Mouse (Mus musculus) granulocyte monocyte progenitor cell, adult 5-6 weeks (primary cell): Measurements from ENCODE around the gene Gal3st2b. TPM values are rescaled to one million over a fixed set of nuclear protein-coding genes. Genes with fewer than 3 reads are reported as not detected.
"Not testable (repeated sequence)": the region's sequence is repeated elsewhere in the genome, so short reads cannot be mapped to it uniquely, and the experiment has no call there.

Source experiments
- ATAC-seq: replicated peaks from 2 replicates; pipeline ENCODE4 v1.8.0; 2016; ENCODE audit warnings: mild to moderate bottlenecking, moderate TSS enrichment, inconsistent platforms; ENCODE audit not compliant: poor library complexity, severe bottlenecking
- total RNA-seq, 2 experiments: library from RNA; stranded (forward) in 1 of 2; stranded (reverse) in 1 of 2; fragments of 200-712, 200-1000 nt in 1 of 2; fragments of >200 nt in 1 of 2; fragmentation: Nextera tagmentation in 1 of 2; gene quantifications; 2 replicates each; pipeline ENCODE4 v1.2.3; 2014 to 2017

The Gal3st2b gene
- not detected in 2 replicates for total RNA-seq (2014; fragmentation: Nextera tagmentation)
- total RNA-seq (2017), result not detected in 2 replicates

GRCm38 (mm10) chr1:93918011-93918410 is at the start of gene Gal3st2b:
Gene Gal3st2b (plus strand): TSS chr1:93918311.
- ATAC-seq, result not testable (repeated sequence)

DNA sequence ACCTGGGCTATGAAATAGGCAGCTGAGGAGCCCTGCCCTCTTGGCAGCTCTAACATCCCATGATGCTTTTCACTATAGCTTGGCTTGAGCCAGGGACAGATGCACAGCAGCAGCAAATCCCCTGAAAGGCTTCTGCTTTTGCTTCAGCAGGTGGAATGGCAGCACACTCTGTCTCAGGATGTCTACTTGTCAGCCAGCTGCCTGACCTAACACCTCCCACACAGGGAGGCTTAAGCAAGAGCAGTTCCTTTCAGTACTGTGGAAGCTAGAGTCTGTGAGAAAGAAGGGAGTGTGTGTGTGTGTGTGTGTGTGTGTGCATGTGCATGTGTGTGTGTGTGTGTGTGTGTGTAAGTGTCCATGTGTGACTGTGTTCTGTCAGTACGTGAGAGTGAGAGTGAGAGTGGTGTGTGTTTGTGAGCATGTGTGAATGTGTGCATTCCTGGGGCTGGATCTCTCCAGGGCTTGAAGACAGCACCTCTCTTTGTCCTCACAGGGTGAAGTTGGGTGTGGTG is 46.5 kb upstream of the Gal3st2b start:
- ATAC-seq, result peak; percentile 47

DNA sequence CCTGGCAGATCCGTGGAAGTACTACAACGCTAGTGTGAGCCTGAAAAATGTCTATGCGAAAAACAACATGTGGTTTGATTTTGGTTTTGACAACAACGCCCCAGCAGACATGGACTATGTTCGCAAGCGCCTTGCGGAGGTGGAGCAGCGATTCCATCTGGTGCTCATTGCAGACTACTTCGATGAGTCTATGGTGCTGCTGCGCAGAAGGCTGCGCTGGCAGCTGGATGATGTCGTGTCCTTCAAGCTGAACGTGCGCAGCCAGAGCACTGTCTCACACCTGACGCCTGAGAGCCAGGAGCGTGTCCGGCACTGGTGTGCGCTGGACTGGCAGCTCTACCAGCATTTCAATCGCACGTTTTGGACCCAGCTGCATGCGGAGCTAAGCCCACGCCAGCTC is 43.7 kb upstream of the Gal3st2b start:
- ATAC-seq, result not testable (repeated sequence)

GRCm38 (mm10) chr1:93881778-93882177 is 36.3 kb upstream of the Gal3st2b start:
- not testable (repeated sequence) for ATAC-seq

- ATAC-seq, result not testable (repeated sequence)
Observed at GRCm38 (mm10) chr1:93890936-93891335, 27.2 kb upstream of the Gal3st2b start.

DNA sequence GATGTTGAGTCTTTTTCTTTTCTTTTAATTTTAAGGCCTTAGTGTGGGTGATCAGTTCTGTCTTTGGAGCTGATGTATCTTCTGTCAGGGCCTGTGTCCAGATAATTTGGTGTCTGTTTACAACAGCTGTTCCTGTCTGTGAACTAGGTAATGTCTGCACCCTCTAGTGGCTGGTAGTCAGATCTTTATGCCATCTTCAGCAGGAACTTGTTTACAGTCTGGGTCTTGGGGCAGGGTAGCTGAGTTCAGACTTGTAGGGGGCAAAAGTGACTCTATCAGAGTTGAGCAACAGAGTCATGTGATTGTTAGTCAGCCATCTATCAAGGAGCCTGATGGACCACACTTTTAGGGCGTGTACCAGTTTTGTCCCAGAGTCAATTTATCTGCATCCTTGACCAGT is 20.7 kb upstream of the Gal3st2b start:
- peak; percentile 27; the same call in 1 of the 2 replicates for ATAC-seq

DNA sequence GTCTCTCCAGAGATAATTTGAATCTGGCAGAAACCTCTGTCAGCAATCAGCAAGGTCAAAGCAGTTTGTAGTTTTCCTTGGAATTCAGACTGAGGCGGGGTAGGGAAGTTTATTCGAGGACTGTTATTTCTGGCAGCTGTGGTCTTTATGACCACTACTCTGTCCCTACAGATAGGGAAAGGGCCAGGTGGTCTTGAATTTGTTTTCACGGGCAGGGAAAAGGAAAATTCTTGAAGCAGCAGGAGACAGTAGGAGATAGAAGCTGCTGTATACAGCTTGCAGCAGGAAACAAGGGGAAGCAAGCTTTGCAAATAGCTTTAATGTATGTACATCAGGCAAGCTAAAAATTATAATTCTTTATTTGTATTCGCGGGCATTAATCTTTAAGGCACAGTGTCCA is 16.8 kb upstream of the Gal3st2b start:
- not testable (repeated sequence) for ATAC-seq

DNA sequence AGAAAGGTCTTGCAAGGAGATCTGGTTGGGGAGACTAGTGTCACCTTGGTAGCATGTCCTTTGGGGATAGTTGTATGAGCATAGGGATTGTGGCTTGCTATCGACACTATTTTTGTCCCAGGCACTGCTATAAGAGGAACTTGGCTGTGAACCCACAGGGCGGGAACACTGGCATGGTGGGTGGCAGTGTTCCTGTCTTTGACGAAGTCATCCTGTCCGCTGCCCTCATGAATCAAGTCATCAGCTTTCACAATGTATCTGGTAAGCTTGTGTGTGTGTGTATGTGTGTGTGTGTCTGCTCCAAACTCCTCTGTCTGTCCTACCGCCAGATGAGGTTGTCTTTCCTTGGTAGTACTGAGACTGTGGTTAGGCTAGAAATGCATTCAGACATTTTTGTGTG is 11.4 kb upstream of the Gal3st2b start:
- ATAC-seq, result peak; percentile 90

DNA sequence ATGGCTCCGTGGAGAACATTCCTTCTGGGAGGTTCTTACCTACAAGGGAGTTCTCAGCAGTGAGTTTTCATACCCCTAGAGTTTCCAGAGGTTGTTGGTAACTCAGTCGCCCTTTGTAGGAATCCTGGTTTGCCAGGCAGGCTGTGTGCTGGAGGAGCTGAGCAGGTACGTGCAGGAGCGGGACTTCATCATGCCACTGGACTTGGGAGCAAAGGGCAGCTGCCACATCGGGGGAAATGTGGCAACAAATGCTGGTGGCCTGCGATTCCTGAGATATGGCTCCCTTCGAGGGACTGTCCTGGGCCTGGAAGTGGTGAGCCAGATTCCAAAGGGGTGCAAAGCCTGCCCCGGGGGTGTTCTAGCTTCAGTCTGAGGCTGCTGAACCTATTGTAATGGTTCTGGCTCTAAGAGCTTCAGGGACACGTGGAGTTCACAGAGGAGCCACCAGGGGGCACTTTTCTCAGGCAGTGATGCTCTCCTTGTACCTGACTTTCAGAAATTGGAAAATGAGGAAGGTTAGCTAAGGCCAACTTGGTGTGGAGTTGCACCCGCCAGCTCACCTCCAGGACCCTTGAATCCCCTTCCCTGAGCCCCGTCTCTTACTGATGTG is 9.0 kb upstream of the Gal3st2b start:
- ATAC-seq, result peak; percentile 71

DNA sequence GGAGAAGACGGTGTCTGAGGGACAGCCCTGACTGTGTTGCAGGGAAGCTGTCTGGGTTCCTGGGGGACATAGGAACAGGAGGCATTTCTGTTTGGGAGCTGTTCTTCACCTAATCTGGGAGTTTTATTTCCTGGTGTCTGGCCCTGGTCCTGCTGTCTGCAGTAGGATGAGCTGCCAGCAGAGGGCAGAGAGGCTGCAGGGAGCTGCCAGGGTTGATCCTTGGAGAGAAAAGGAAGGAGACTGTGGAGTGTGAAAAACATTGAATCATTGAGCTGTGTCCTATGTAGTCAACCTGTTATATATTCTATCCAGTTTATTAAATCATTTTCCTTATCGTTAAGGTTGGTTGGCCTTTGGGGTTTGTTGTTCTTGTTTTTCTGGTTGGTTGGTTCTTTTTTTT is 6.2 kb upstream of the Gal3st2b start:
- ATAC-seq, result peak; percentile 79

GRCm38 (mm10) chr1:93917160-93917559 is 951 bp upstream of the Gal3st2b start:
- ATAC-seq, result not testable (repeated sequence)

- ATAC-seq, result not testable (repeated sequence)
Observed at GRCm38 (mm10) chr1:93918775-93919174, 664 bp downstream of the Gal3st2b start.

DNA sequence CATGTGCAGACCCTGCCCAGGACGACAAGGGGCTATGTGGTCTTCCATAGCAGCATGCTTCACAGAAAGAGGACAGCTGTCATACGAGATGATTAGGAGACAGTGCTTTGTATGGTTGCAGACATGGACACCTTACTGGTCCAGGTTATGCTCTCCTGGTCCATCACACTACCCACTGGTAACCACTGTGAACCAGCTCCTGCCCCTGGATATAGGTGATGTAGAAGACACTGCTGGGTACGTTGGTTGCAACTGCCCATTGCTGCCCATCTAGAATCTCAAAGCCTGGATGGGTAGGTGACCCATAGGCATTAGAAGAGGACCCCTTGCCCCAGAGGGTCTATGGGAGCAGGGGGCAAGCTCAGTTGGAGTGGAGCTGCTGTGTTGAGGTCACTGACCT is 1.2 kb downstream of the Gal3st2b start:
- ATAC-seq, result not testable (repeated sequence)

- peak; percentile 27; the same call in 1 of the 2 replicates for ATAC-seq
Observed at GRCm38 (mm10) chr1:93922609-93923008, 4.5 kb downstream of the Gal3st2b start.

DNA sequence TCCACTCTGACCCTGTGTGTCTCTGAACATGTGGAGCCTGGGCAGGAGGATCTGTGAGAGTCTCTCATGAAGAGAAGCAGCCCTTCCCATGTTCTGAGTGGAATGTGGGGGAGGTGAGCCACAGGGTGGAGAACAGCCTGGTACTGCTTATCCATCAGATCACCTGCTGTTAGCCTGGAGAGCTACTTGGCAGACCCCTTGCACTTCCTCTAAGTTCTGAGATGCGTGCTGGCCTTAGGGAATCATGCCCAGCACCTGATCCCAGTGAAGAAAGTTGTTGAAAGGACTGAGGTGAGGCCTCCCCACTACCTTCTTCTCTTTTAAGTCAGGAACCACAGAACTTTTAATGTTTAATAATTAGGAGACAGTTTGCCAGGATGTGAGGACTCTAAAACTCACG is 5.0 kb downstream of the Gal3st2b start:
- not testable (repeated sequence) for ATAC-seq

DNA sequence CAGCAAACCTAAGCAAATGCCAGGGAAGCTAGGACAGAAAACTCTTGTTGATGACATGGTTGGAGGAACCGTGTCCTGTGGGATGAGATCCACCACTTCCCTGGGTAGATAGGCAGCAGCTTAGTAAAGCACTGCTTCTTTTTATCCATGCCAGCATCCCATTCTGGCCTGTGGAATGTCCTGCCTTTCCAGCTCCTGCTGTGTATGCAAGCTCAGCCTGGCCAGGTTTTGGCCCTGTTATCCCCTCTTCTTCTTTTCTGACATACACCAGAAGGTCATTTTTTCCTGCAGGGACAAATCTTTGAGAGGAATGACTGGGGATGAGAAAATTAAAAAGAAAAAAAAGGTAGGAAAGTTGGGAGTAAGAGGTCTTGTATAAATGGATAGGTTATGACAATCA is 17.3 kb downstream of the Gal3st2b start:
- not testable (repeated sequence) for ATAC-seq

GRCm38 (mm10) chr1:93937807-93938206 is 19.7 kb downstream of the Gal3st2b start:
- ATAC-seq, result peak; percentile 37; the same call in 1 of the 2 replicates

DNA sequence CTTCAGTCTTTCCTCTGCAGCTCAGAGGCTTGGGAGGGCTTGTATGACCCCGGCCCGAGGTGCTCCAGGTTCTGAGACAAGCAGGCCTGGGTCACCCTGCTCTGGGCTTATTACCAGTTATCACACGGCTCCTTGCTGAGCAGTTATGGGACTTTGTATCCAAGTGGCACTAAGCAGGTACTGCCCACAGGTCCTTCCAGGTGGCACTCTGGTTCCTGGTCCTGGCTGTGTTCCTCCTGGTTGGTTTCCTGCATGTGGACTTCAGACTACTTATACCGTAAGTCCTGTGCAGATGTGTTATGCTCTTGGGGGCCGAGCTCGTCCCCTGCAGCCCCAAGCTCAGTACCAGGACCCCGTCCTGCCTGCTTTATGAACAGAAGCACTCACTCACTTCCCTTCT is 20.3 kb downstream of the Gal3st2b start:
- not testable (repeated sequence) for ATAC-seq

GRCm38 (mm10) chr1:93949087-93949486 is 31.0 kb downstream of the Gal3st2b start:
- ATAC-seq, result not testable (repeated sequence)

DNA sequence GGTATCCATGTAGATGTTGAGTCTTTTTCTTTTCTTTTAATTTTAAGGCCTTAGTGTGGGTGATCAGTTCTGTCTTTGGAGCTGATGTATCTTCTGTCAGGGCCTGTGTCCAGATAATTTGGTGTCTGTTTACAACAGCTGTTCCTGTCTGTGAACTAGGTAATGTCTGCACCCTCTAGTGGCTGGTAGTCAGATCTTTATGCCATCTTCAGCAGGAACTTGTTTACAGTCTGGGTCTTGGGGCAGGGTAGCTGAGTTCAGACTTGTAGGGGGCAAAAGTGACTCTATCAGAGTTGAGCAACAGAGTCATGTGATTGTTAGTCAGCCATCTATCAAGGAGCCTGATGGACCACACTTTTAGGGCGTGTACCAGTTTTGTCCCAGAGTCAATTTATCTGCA is 48.4 kb downstream of the Gal3st2b start:
- ATAC-seq, result peak; percentile 42

DNA sequence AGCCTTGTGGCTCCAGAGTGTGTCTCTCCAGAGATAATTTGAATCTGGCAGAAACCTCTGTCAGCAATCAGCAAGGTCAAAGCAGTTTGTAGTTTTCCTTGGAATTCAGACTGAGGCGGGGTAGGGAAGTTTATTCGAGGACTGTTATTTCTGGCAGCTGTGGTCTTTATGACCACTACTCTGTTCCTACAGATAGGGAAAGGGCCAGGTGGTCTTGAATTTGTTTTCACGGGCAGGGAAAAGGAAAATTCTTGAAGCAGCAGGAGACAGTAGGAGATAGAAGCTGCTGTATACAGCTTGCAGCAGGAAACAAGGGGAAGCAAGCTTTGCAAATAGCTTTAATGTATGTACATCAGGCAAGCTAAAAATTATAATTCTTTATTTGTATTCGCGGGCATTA is 52.3 kb downstream of the Gal3st2b start:
- ATAC-seq, result not testable (repeated sequence)

DNA sequence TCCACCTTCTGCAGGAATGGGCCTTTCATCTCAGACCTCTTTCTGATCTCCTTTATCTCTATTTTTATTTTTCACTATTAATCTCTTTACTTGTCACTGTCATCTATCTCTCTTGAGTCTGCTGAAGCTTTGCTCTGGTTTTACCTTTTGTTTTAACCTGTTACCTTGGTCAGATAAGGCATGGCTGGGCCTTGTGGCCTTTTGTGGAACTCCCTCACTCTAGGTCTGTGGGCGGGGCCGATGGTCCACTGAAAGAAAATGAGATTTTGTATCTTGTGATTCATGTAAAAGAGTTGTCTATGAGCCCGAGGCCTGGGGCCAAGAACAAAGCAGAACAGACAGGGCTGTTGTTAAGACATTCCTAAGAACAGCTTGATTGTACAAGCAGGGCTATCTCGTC is 52.7 kb downstream of the Gal3st2b start:
- not testable (repeated sequence) for ATAC-seq
